Mouse (Mus musculus) liver, embryonic 11.5 days (tissue): ENCODE results near the gene Scnn1b. TPM values are rescaled to one million over a fixed set of nuclear protein-coding genes. Genes with fewer than 3 reads are reported as not detected.

Experiments used
- ATAC-seq: fragments of 200-750 bp; cut with Nextera tagmentation; replicated peaks from 2 replicates; pipeline ENCODE4 v1.8.0; 2017; ENCODE audit warnings: moderate number of reproducible peaks, mild to moderate bottlenecking, moderate TSS enrichment, moderate library complexity; ENCODE audit not compliant: low FRiP score
- DNase-seq: peaks from one replicate; pipeline ENCODE4 v3.0.0-alpha.2; 2017; ENCODE audit warnings: low spot score
- H3K27ac ChIP-seq: fragments of 300-500 bp; sonication (generic); 2 replicates; pipeline ENCODE4 v1.5.1; 2014; ENCODE audit warnings: mild to moderate bottlenecking, low read depth, low read length, control low read depth
- H3K27me3 ChIP-seq: fragments of 300-500 bp; sonication (generic); replicated peaks from 2 replicates; pipeline ENCODE4 v1.6.1; 2014; ENCODE audit warnings: low read length, mixed read lengths; ENCODE audit not compliant: control insufficient read depth, insufficient read depth
- H3K36me3 ChIP-seq: fragments of 300-500 bp; sonication (generic); 2 replicates; pipeline ENCODE4 v1.6.1; 2014; ENCODE audit warnings: mild to moderate bottlenecking, low read length, moderate library complexity, mixed read lengths; ENCODE audit not compliant: control insufficient read depth, insufficient read depth
- H3K4me1 ChIP-seq: fragments of 300-500 bp; sonication (generic); replicated peaks from 2 replicates; pipeline ENCODE4 v1.6.1; 2014; ENCODE audit warnings: low read length, mixed read lengths; ENCODE audit not compliant: control insufficient read depth, insufficient read depth
- H3K4me2 ChIP-seq: fragments of 300-500 bp; sonication (generic); 2 replicates; pipeline ENCODE4 v1.6.1; 2014; ENCODE audit warnings: mild to moderate bottlenecking, control low read depth, moderate library complexity
- H3K4me3 ChIP-seq: fragments of 300-500 bp; sonication (generic); 2 replicates; pipeline ENCODE4 v1.5.1; 2014; ENCODE audit warnings: low read depth, low read length, control low read depth
- H3K9ac ChIP-seq: fragments of 300-500 bp; sonication (generic); 2 replicates; pipeline ENCODE4 v1.6.1; 2014; ENCODE audit warnings: low read depth, low read length, control low read depth
- H3K9me3 ChIP-seq: fragments of 300-500 bp; sonication (generic); 2 replicates; pipeline ENCODE4 v1.6.1; 2016; ENCODE audit warnings: low read length, inconsistent platforms, mixed read lengths; ENCODE audit not compliant: control insufficient read depth
- WGBS: fragments of 180-500 bp; shearing (Covaris S2); extraction: QIAGEN DNeasy Blood & Tissue Kit; methylation state at CpG from one replicate; pipeline ENCODE4 v1.1.7; 2014; 5-methylcytosine and 5-hydroxymethylcytosine counted together
- polyA plus RNA-seq: library from polyadenylated mRNA; unstranded; fragments of >200 nt; fragmentation: Nextera tagmentation; extraction: Ambion mirVana; gene quantifications from 2 replicates; pipeline ENCODE4 v1.2.1, GENCODE M21; 2014

Scnn1b gene
- polyA plus RNA-seq, 1 experiment from 2014 or later, result 0.08 TPM

DNA sequence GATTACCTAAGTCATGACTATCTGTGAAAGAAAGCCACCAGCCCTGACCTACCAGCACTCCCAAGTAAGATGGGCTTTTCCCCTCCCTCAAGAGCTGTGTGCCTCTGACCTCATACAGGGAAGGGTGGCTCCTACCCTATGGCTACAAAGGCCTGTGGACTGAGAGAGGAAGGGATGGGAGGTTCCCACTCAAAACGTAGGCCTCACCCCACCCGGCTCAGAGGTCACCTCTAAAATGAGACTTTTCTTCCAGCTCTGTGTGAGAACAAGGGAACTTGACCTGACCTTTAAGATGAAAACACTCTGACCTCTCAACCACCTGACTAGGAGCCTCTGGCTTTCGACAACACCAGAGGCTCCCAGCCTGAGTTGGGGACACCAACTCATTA lies 97.7 kb downstream of the Scnn1b start:
- no peak overlapping the region for H3K9ac ChIP-seq
- ATAC-seq (no peak), DNase-seq (no peak)
- H3K4me1 ChIP-seq, result no peaks in the 10 kb centered on the region
- H3K36me3 ChIP-seq, result peaks cover 2% of the 10 kb centered on the region; the same call in 1 of the 2 replicates
- H3K4me3 ChIP-seq, result no peak overlapping the region
- H3K27ac ChIP-seq, result no peak overlapping the region
- no peak overlapping the region for H3K4me2 ChIP-seq
- H3K9me3 ChIP-seq, result no peaks in the 10 kb centered on the region
- 77% methylated on average over 3 of the region's 3 CpGs for WGBS
- no peaks in the 10 kb centered on the region for H3K27me3 ChIP-seq

DNA sequence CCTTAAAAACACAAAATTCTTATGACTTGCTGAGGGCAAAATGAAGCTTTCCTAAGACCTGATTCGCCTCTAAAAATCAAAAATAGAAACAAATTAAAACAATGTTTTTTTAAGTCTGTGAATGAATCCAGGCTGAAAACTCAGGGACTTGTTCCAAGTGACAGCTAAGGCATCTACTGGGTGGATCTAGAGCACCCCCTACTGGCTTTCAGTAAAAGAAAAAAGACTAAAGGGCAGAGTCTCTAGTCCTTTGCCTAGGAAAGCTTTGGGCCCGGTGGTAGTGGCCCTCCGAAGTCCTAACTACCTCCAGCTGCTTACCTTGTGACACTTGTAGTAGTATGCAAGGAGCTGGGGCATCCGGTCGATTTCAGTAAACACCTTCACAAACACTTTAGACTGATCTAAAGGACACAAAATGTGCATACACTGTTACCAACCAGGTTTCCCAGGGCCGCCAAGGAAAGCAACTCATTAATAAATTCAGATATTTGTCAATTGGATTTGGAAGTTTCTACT lies 99.1 kb downstream of the Scnn1b start:
- Histone ChIP-seq H3K4me1 (no peaks in the 10 kb centered on the region; the same call in 1 of the 2 replicates), H3K4me2 (no peak overlapping the region), H3K27ac (no peak overlapping the region), H3K9ac (no peak overlapping the region), H3K36me3 (peaks cover 5% of the 10 kb centered on the region; the same call in 1 of the 2 replicates), H3K27me3 (no peaks in the 10 kb centered on the region), H3K9me3 (no peaks in the 10 kb centered on the region), H3K4me3 (no peak overlapping the region)
- ATAC-seq (no peak), DNase-seq (no peak)
- WGBS, result 72% methylated on average over 6 of the region's 6 CpGs

DNA sequence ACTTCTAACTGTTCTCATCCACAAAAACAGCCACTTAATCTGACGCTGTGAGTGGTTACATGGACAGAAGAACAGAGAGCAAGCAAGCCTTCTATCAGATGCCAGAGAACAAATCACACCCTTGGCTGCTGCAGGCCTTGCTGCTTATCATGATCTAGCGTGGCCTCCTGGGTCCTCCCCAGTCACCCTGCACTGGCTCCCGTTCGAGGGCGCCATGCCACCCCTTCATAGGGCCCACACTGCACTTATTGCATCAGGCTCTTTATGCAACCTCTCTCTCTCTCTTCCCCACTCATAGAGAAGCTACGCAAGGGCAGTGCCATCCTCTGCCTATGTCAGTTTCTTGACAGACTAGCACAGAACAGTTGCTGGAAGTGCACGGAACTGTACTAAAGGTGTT lies 101.3 kb downstream of the Scnn1b start:
- H3K36me3 ChIP-seq, result peaks cover 10% of the 10 kb centered on the region

More for the DNA sequence above, 101.3 kb downstream of the Scnn1b start:
- H3K4me1 ChIP-seq, result peaks cover 3% of the 10 kb centered on the region; the same call in 1 of the 2 replicates
- H3K27me3 ChIP-seq, result no peaks in the 10 kb centered on the region
- no peak overlapping the region for H3K4me3 ChIP-seq
- DNase-seq (no peak), ATAC-seq (no peak)
- no peak overlapping the region for H3K4me2 ChIP-seq
- no peak overlapping the region for H3K9ac ChIP-seq
- 82% methylated on average over 7 of the region's 7 CpGs for WGBS
- no peaks in the 10 kb centered on the region for H3K9me3 ChIP-seq
- no peak overlapping the region for H3K27ac ChIP-seq

Other genes starting within 250 kb of the Scnn1b start
- gene Usp31, start 157.8 kb upstream of the Scnn1b start, polyA plus RNA-seq, result 2.9 and 3.5 TPM in 2 replicates
- not detected in 2 replicates for gene Scnn1g, start 130.6 kb upstream of the Scnn1b start, polyA plus RNA-seq
- gene Cog7, start 116.7 kb downstream of the Scnn1b start, polyA plus RNA-seq, result 20.7 and 21.6 TPM in 2 replicates
- 69.4 and 87.7 TPM in 2 replicates for gene Gga2, start 156.2 kb downstream of the Scnn1b start, polyA plus RNA-seq
- 59.7 and 64.9 TPM in 2 replicates for gene Ubfd1, start 202.1 kb downstream of the Scnn1b start, polyA plus RNA-seq
- 16.1 and 18.0 TPM in 2 replicates for gene Ears2, start 202.2 kb downstream of the Scnn1b start, polyA plus RNA-seq
- gene Ndufab1, start 236.8 kb downstream of the Scnn1b start, polyA plus RNA-seq, result 811 and 834 TPM in 2 replicates